Mouse (Mus musculus) midbrain, embryonic 12.5 days (tissue): ENCODE results near the gene Acadsb. TPM values are rescaled to one million over a fixed set of nuclear protein-coding genes. Genes with fewer than 3 reads are reported as not detected.

Experiments
- ATAC-seq: fragments of 200-750 bp; cut with Nextera tagmentation; 2 replicates; pipeline ENCODE4 v1.8.0; 2017; ENCODE audit warnings: low read depth, moderate TSS enrichment, moderate library complexity; ENCODE audit not compliant: low FRiP score
- H3K27ac ChIP-seq: fragments of 300-500 bp; sonication (generic); replicated peaks from 2 replicates; pipeline ENCODE4 v1.5.1; 2016; ENCODE audit warnings: mild to moderate bottlenecking
- H3K27me3 ChIP-seq: fragments of 300-500 bp; sonication (generic); 2 replicates; pipeline ENCODE4 v1.6.1; 2016; ENCODE audit warnings: mild to moderate bottlenecking
- H3K36me3 ChIP-seq: fragments of 300-500 bp; sonication (generic); 2 replicates; pipeline ENCODE4 v1.6.1; 2016
- H3K4me1 ChIP-seq: fragments of 300-500 bp; sonication (generic); 2 replicates; pipeline ENCODE4 v1.6.1; 2016
- H3K4me2 ChIP-seq: fragments of 300-500 bp; sonication (generic); replicated peaks from 2 replicates; pipeline ENCODE4 v1.6.1; 2016; ENCODE audit warnings: mild to moderate bottlenecking, moderate library complexity
- H3K4me3 ChIP-seq: fragments of 300-500 bp; sonication (generic); 2 replicates; pipeline ENCODE4 v1.5.1; 2016; ENCODE audit warnings: mild to moderate bottlenecking
- H3K9ac ChIP-seq: fragments of 300-500 bp; sonication (generic); replicated peaks from 2 replicates; pipeline ENCODE4 v1.6.1; 2016; ENCODE audit warnings: mild to moderate bottlenecking, moderate library complexity
- H3K9me3 ChIP-seq: fragments of 300-500 bp; sonication (generic); 2 replicates; pipeline ENCODE4 v1.6.1; 2016; ENCODE audit warnings: mild to moderate bottlenecking
- WGBS: fragments of 180-500 bp; shearing (Covaris S2); methylation state at CpG from one replicate; pipeline ENCODE4 v1.1.7; 2016; 5-methylcytosine and 5-hydroxymethylcytosine counted together
- polyA plus RNA-seq: library from polyadenylated mRNA; unstranded; fragments of >200 nt; fragmentation: Nextera tagmentation; extraction: Ambion mirVana; gene quantifications from 2 replicates; pipeline ENCODE4 v1.2.1, GENCODE M21; 2016

The Acadsb gene
- polyA plus RNA-seq, 1 experiment from 2014 or later = 98.2 TPM

DNA sequence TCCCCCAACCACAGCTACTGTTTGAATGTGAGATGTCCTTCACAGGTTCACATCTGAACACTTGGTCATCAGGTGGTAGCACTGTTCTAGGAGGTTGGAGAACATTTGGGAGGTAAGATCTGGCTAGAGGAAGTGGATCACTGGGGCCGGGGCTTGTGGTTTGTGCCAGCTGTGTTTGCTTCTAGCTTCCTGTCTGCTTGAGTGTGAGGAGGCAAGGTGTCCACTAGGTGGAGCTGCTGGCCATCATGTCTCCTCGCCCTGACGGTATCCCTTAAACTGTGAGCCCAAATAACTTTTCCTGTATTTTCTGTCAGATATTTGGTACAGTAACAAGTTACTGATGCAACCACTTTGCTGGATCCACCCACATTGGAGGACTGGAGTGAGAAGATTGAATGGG, 59.1 kb downstream of the Acadsb start:
- Histone ChIP-seq H3K4me1 (peaks cover 14% of the 10 kb centered on the region), H3K9me3 (peaks cover 3% of the 10 kb centered on the region; the same call in 1 of the 2 replicates), H3K4me2 (no peak overlapping the region), H3K9ac (no peak overlapping the region), H3K27ac (no peak overlapping the region), H3K27me3 (peaks cover 24% of the 10 kb centered on the region), H3K36me3 (no peaks in the 10 kb centered on the region), H3K4me3 (no peak overlapping the region)
- no peak for ATAC-seq
- 80% methylated on average over 3 of the region's 3 CpGs for WGBS

DNA sequence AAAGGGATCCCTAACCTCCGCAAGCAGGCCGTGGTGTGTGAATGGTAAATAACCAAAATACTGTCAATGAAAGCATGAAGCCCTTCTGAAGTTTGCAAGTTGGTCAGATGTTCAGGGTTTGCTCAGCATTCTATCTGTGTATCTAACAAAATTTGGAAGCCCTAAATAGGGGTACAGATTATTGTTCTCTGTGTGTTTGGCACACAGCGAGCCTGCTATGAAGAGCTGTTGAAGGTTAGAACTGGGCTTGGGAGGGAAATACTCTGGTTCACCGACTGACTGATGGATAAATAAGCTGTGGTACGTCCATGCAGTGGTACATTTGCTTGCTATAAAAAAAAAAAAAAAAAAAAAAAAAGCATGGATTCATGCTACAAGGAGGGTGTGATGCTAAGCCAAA, 61.1 kb downstream of the Acadsb start:
- 85% methylated on average over 5 of the region's 5 CpGs for WGBS
- H3K36me3 ChIP-seq = no peaks in the 10 kb centered on the region
- no peak overlapping the region for H3K4me2 ChIP-seq
- no peak overlapping the region for H3K4me3 ChIP-seq
- peaks cover 22% of the 10 kb centered on the region for H3K27me3 ChIP-seq
- no peak overlapping the region for H3K27ac ChIP-seq
- H3K4me1 ChIP-seq = no peaks in the 10 kb centered on the region
- no peak overlapping the region for H3K9ac ChIP-seq
- H3K9me3 ChIP-seq = peaks cover 3% of the 10 kb centered on the region; the same call in 1 of the 2 replicates
- ATAC-seq = no peak

DNA sequence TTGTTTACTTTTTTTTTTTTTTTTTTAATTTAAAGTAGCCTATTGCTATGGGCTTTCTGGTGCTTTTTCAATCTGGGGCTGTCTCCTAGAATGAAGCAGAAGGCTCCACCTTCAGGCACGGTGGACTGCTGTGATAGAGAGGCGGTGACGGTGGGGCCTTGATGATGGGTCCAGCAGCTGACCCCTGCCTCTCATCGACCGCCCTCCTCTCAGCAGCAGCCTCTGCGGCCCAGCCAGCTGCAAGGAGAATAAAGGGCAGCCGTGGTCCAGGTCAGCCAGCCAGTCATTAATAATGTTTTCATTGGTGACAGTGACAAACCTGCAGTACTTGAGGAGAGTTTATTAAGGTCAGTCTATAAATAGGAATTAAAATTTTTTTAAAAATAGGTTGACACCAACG, 66.7 kb downstream of the Acadsb start:
- Histone ChIP-seq H3K36me3 (no peaks in the 10 kb centered on the region), H3K27me3 (no peaks in the 10 kb centered on the region), H3K4me2 (no peak overlapping the region), H3K9me3 (no peaks in the 10 kb centered on the region), H3K4me3 (no peak overlapping the region), H3K4me1 (peaks cover 3% of the 10 kb centered on the region; the same call in 1 of the 2 replicates), H3K9ac (no peak overlapping the region), H3K27ac (no peak overlapping the region)
- ATAC-seq = no peak
- 12% methylated on average over 8 of the region's 8 CpGs for WGBS

DNA sequence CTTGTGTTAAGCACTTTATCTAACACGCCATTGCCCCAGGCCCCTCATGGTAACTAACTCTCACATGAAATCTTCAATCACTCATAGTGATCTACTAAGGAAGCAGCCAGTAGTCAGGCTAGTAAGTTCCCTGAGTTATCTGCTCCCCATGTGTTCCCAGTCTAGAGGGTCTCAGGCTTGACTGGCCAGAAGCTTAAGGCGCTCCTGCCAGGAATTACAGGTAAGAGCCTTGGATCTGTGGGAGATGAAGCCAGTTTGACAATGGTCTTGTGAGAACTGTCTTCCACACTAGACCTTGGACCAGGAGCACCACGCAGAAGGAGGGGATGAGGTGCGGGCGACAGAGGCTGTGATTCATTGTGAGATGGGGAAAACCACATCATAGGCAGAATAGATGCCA, 68.0 kb downstream of the Acadsb start:
- peaks cover 3% of the 10 kb centered on the region; the same call in 1 of the 2 replicates for H3K4me1 ChIP-seq
- ATAC-seq = no peak
- WGBS = 93% methylated on average over 5 of the region's 5 CpGs
- H3K4me3 ChIP-seq = no peak overlapping the region
- H3K9me3 ChIP-seq = no peaks in the 10 kb centered on the region
- H3K27ac ChIP-seq = no peak overlapping the region
- no peak overlapping the region for H3K9ac ChIP-seq
- H3K27me3 ChIP-seq = no peaks in the 10 kb centered on the region
- no peak overlapping the region for H3K4me2 ChIP-seq
- no peaks in the 10 kb centered on the region for H3K36me3 ChIP-seq

Other genes starting within 250 kb of the Acadsb start
- gene 5430419D17Rik, start 236.2 kb upstream of the Acadsb start, polyA plus RNA-seq = not detected in 2 replicates
- not detected in 2 replicates for gene Cuzd1, start 88.3 kb upstream of the Acadsb start, polyA plus RNA-seq
- gene Fam24b, start 81.1 kb upstream of the Acadsb start, polyA plus RNA-seq = not detected in 2 replicates
- gene Fam24a, start 76.7 kb upstream of the Acadsb start, polyA plus RNA-seq = not detected in 2 replicates
- 19.2 and 19.6 TPM in 2 replicates for gene 2310057M21Rik, start 47.8 kb upstream of the Acadsb start, polyA plus RNA-seq
- gene Pstk, start 39.5 kb upstream of the Acadsb start, polyA plus RNA-seq = 57.0 and 57.7 TPM in 2 replicates
- 20.9 and 23.6 TPM in 2 replicates for gene Ikzf5, start 80 bp upstream of the Acadsb start, polyA plus RNA-seq
- 0.11 and 0.16 TPM in 2 replicates for gene Hmx3, start 132.3 kb downstream of the Acadsb start, polyA plus RNA-seq
- 0.34 and 0.56 TPM in 2 replicates for gene Hmx2, start 138.2 kb downstream of the Acadsb start, polyA plus RNA-seq
- 229 and 246 TPM in 2 replicates for gene Bub3, start 149.6 kb downstream of the Acadsb start, polyA plus RNA-seq